Mouse (Mus musculus) frontal cortex, postnatal 36 days (tissue): ENCODE measurements around the gene Zfp664.

Experiments
- DNase-seq, 2 experiments: peaks; one replicate each; pipeline ENCODE4 v3.0.0; 2022; ENCODE audit warnings: low spot score in 2 of 2

Zfp664 gene

DNA sequence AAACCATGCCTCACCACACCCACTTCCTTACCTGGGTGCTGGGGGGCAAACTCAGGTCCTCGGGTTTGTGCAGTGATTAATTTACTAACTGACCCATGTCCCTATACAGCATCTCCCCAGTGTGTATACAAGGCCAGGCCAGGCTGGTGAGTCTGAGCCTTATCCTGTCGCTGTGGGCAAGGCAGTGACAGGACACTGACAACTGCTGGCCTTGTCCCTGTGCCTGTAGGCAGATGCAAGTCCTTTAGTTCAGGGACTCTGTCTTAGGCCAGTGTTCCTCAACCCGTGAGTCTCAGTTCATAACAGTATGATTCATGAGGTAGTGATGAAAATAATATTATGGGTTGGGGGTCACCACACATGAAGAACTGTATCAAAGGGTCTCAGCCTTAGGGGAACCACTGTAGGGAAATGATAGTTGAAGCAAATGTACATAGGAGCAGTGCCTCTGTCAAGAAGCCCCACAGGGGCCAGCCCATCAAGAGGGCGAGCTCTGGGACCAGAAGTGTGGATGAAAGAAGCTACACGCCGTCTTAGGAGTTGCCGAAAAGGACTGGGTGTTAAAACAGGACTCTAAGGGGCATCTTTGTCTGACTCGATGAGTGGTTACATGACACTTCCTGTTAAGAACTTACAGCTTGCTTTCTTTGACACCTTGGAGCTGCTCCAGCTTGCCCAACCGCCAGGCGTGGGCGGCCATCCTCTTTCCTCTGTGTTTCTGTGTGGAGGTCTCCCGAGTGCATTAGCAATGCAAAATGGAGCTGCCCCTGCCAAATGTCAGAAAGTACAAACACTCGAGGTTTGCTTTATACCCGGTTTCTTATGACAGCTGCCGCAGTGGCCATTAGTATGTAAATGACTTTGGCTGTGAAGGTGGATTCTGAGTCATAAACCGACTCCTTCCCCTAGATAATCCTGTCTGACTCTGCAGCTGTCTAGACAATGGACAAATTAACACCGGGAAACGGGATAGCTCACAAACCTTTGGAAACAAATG lies 60.2 kb downstream of the Zfp664 start:
- peak; percentile 37 to 53 for DNase-seq

DNA sequence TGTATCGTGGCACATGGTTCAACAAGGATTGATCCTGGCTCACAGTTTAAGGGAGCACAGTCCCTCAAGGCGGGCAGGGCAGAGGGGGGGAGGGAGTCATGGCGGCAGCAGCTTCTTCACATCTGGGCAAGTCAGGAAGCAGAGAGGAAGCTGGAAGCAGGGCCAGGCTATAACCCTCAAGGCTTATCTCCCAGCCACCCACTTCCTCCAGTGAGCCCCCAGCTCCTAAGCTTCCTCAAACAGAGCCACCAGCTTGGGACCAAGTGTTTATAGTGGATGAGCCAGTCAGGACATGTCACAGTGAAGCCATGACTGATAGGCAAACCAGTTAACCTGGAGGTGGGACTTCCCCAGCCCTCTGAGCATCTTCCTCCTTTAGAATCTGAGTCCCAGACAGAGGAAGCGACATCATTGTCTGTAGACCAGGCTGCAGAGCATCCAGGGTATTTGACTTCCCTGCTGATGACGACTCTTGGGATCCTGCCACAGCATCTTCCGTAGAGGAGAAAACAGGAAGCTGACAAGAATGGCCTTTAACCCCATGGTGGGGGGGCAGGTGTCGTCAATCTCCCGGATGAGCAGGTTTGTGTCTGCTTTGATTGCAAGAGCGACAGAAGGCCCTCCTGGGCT lies 67.0 kb downstream of the Zfp664 start:
- no peak for DNase-seq

DNA sequence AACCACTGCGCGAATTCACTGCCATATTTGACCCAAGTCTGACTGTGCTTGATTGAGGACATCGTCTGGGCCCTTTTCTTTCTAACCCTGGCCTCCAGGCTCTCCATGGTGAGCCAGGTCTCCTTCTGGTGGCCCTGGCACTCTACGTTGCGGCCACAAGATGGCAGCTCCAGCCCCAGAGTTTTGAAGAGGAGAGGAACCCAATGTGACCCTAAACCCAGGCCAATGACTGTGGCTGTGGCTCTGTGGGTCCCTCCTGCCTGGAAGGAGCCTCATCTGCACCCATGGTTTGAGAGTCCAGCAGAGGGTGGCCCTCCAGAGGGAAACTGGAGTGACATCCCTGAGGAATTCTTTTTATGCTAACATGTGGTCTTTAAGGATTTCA lies 67.6 kb downstream of the Zfp664 start:
- DNase-seq = peak in 1 of 2 experiments; percentile 37

DNA sequence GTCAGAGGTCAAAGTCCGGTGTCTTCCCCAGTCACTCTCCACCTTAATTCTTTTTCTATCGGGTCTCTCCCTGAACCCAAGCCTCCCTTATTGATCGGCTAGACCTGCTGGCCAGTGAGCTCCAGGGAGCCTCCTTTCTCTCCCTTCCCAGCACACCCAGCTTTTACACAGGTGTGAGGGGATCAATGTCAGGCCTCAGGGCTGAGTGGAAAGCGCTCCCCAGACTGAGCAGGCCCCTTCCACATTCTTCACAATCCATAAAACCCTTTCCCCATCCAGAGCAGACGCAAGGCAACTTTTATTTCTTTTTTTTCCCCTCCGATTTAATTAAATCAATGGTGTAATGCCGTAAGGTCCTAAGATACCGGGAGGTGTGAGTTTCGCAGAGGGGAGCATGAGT lies 68.1 kb downstream of the Zfp664 start:
- no peak for DNase-seq

DNA sequence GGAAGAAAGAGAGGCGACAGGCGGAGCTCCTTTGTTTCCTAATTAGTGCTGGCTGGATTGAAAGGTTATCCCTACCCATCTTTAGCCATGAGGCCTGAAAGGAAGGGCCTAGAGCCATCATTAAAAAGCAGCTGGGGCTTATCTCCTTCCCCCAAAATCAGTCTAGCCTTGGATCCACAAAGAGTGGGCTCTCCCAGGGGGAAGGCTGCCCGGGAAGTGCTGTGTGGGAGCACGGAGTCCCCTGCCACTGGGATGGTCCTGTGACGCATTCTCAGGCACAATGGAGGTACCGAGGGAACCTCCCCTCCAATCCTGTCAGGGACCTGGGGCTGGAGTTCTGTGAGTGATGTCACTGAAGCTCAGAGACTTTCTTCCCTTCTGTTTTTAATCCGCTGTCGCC lies 68.6 kb downstream of the Zfp664 start:
- no peak for DNase-seq

DNA sequence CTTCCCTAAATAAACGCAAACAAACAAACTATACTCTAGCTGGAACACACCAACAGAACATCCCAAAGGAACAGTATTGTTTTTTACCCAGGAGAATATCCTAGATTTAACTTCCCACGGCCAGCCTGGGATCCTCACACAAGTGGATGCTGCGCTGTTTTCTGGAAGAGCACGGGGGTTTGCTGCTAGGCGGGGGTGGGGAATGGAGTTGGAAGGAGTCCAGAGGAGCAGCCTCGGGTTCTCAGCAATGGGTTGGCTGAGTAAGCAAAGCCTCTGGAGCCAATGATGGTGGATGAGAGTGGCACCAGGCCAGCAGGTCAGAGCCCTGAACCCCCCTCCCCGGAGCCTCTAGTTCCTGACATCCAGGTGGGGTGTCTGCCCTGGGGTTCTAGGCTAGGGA lies 72.1 kb downstream of the Zfp664 start:
- DNase-seq = peak; percentile 43 to 58

DNA sequence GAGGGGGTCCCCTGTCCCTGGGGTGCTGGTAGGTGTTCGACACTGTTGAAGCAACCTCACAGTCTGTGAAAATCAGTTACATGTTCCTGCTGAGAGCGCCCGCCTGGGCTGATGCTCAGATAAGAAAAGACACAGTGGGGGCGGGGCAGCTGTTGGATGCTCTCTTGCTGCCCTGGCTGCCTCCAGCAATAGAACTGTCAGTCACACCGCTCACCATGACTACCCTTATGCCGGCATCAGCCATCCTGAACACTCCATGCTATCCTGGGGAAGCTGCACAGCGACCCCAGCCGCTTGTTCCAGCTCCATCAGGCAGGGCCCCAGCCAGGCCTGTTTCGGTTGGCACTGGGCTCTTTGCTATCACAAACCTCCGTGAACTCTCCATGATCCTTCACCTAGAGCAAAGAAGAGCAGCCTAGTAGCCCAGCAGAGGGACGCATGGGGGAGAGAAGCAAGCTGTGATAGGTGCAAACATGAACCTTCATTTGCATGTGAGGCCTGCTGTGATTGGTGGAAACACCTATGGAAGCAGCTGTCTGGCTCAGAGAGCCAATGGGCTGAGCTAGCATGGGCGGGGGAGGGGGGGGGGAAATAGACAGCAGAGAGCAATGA lies 80.8 kb downstream of the Zfp664 start:
- DNase-seq = peak in 1 of 2 experiments; percentile 17

DNA sequence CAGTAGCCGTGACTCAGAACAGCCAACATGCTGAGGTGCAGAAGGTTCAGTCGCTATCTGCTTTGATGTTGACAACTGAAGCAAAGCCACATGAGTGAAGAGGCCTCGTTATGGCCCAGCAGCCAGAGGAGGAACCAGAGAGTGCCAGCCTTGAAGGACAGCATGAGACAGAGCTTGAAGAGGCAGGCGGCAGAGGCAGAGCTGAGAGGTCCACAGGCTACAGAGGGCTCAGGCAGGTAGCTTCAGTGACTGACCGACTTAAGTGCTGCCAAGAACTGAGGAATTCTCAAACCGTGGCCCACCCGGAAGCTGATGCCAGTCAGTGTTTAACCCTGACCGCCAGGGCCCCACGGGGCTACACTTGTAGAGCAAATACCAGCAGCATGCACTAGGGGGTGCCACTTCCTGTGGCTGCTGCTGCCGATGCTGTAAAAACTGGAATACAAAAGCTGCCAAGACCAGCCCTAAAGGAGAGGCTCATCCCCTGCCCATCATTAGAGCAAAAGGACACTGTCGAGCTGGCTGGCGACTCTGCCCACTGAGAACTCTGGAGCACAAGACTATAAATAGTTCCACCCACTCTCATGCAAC lies 81.4 kb downstream of the Zfp664 start:
- peak; percentile 47 to 56 for DNase-seq

DNA sequence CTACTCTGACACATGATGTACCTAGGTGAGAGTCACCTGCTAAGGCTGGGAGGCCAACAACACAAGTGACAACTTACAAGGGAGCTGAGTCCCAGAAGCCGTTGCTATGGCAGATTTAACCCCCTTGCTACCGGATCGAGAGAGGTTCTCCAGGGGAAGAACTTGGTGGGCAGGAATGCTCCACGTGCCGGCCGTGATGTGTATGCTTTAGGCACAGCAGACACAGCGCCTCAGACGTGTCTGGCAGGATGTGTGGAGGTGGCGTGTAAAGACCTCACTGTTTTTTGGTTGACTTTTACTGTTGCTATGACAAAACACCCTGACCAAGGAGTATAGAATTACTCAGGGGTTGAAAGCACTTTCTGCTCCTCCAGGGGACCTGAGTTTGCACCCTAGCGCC lies 81.9 kb downstream of the Zfp664 start:
- peak in 1 of 2 experiments; percentile 16 for DNase-seq

DNA sequence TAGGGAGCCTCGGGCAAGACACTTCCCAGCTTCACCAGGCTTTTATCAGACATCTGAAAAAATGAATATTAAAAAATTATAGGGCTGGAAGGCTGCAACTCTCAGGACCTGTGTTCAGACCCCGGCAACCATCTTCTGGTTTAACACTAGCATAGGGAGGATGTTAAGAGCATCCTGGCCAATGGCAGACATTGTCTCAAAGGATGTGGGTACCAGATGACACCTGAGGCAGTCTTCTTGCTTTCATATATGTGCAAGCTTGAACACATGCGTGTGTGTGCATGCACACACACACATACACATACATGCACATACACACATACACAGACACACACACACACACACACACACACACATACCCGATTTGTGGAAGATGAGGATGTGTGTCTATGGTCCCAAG lies 82.6 kb downstream of the Zfp664 start:
- DNase-seq = no peak

DNA sequence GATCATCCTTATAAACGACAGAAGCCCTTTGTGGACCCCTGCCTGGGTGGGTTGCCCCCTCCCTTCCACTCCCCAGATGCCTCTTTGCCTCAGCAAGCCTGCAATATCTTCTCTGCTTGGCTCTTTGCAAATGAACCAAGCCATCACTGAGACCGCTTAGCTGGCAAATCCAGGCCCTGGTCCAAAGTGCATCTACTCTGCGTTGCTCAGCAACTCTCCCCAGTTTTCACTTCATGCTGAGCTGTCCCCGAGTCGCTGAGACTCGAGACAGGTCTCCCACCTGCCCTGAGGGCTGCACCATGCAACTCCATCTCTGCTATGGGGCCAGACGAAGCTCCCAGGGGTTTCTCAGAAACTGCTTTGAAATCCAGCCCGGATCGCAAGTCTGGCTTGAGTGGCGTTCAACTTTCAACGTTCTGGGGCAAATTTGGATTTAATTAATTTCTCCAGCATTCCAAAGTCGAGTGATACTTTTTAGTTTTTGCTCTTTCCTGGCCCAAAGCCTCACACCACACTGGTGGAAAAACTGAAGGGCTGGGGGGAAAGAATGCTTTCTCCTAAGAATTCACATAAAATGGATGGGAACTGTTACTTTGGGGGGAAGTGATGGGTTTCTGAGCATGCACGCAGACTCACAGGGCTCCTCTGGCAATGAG lies 88.3 kb downstream of the Zfp664 start:
- DNase-seq = no peak

DNA sequence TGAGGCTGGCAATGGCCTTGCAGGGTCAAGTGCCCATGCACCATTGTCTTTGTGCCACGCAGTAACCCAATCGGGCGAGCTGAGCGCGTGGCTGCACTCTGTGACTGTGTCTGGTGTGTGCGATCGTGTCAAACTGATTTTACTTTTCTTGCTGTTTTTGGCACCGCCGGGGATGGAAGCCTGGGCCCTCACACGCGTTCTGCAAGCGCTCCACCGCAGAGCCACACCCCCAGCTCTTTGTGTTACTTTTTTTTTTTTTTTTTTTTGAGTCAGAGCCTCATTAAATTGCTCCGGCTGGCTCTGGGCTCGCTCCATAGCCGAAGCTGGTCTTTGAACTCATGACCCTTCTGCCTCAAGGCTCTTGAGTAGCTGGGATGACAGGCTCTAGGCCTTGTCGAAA lies 88.8 kb downstream of the Zfp664 start:
- no peak for DNase-seq
